Mouse (Mus musculus): ENCODE data around the gene Cacna1d. TPM values are rescaled to one million over a fixed set of nuclear protein-coding genes. Genes with fewer than 3 reads are reported as not detected.
A peak's percentile ranks its signal among the peaks of the same experiment; 100 is the strongest.

Cacna1d gene
- total RNA-seq, 2 experiments from 2014 or later: 0.36 to 0.38 TPM

DNA sequence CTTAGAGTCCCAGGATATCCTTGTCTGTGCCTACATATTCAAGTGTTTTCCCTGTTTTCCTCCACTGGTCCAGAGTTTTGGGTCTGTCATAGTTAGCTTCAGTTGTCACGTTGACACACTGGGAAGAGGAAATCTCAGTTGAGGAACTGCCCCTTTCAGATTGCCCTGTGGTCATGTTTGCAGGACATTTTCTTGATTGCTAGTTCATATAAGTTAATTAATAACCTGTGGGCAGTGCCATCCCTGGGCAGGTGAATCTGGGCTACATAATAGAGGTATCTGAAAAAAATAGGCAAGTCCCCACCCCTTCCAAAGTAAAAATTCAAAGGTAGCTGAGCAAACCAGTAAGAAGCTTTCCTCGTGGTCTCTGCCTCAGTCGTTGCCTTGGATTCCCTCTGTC, 51.3 kb downstream of the Cacna1d start:
- no peak for DNase-seq
- no peak for TF ChIP-seq CTCF (IDR thresholded peaks at IDR 0.05)
- intact Hi-C loops (cut with DNase I): no loop called here
- no peak overlapping the region for H3K27ac ChIP-seq
- H3K4me3 ChIP-seq: no peak overlapping the region

DNA sequence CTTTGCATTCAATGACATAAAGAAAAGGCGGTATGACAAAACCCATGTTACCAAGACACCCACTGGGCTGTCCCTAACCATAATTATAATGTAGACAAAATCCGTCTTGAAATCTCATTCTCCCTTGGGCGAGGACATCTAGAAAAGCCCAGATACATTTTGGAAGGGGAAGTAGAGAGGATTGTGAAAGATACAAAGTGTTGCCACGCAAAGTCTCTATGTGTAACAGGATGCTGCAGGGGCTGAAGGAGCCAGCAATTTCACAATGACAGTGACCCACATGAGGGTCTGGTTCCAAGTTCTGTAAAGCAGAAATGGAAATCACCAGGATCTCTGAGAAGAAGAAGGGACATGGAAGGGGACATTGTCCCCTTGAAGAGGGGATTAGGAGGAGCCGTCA, 55.9 kb downstream of the Cacna1d start:
- no peak overlapping the region for H3K4me3 ChIP-seq
- intact Hi-C loops (cut with DNase I): no loop called here
- DNase-seq: no peak
- TF ChIP-seq CTCF (IDR thresholded peaks at IDR 0.05): no peak
- H3K27ac ChIP-seq: no peak overlapping the region

DNA sequence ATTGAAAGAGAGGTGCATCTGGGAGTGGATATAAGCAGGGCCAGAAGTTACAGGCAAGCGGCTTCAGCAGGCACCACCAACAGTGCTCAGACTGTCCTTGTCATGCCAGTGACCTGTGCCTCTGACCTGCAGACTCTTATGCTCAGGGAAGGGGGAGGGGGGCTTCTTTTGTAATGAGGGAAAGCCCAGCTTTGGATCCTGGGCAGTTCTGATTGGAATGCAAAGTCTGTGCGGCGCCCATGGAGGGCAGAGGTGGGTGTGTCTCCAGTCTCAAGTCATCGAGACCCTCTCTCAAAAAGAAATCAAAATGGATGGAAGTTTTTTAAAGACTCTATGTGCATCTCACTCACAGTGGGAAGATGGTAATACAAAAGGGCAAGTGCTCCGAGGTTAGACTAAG, 60.8 kb downstream of the Cacna1d start:
- intact Hi-C loops (cut with DNase I): no loop called here
- DNase-seq: no peak
- Histone ChIP-seq H3K27ac (no peak overlapping the region), H3K4me3 (no peak overlapping the region)
- no peak for TF ChIP-seq CTCF (IDR thresholded peaks at IDR 0.05)

DNA sequence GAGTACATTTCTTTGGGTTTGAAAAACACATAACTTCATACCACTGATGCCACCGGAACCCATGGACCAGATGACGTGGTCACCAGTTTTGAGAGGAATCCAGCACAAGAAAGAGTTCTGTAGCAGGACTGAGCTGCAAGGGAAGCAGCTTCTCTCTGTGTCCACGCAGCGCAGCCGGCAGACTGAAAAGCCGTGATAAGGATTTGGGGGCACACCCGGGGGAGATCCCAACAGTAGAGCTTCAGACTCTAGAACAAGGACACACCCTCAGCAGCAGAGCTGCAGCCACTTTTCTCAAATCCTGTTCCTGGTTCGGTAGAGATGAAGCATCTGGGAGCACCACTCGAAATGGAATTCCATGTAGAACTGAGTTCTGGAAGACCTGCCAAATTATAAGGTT, 61.2 kb downstream of the Cacna1d start:
- peak overlapping the region; percentile 40 for H3K4me3 ChIP-seq
- H3K27ac ChIP-seq: no peak overlapping the region
- no peak for DNase-seq
- TF ChIP-seq CTCF (IDR thresholded peaks at IDR 0.05): no peak
- intact Hi-C loops (cut with DNase I): no loop called here

DNA sequence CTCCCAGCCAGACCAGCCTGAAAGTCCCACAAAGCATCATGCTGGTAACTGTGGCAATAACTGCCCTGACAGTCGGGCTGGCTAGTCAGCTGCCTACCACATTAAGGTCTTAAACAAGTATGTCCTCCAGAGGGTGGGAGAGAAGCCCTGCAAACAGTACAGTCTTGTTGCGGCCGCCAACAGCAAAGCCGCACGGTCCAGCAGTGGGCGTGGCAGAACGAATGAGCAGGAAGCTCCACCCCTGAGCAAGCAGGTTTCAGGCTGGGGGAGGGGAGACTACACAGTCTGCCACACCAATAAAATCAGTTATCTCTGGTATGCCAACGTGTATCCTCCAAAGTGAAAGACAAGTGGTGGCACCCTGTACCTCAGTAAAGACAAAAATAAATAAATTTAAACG, 61.6 kb downstream of the Cacna1d start:
- intact Hi-C loops (cut with DNase I): no loop called here
- TF ChIP-seq CTCF (IDR thresholded peaks at IDR 0.05): no peak
- Histone ChIP-seq H3K27ac (no peak overlapping the region), H3K4me3 (peak overlapping the region; percentile 40)
- DNase-seq: no peak

DNA sequence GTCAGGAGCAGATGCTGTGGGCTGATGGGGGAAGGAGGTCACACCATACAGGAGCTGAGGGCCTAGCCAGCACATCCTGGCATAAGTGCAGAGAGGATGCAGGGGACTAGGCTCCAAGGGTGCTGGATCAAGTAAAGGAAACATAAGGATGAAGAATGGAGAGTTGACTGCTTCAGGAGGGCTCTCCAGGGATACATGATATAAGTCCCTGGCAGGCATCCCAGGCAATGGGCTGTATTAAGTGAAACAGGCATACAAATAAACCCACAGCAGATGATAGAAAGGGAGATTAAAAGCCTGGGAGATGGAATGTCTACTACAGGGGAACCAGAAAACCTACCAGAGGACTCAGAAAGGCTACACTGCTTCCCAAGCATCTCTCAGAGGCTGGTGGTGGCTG, 62.5 kb downstream of the Cacna1d start:
- no peak overlapping the region for H3K4me3 ChIP-seq
- intact Hi-C loops (cut with DNase I): no loop called here
- no peak overlapping the region for H3K27ac ChIP-seq
- no peak for DNase-seq
- TF ChIP-seq CTCF (IDR thresholded peaks at IDR 0.05): no peak

DNA sequence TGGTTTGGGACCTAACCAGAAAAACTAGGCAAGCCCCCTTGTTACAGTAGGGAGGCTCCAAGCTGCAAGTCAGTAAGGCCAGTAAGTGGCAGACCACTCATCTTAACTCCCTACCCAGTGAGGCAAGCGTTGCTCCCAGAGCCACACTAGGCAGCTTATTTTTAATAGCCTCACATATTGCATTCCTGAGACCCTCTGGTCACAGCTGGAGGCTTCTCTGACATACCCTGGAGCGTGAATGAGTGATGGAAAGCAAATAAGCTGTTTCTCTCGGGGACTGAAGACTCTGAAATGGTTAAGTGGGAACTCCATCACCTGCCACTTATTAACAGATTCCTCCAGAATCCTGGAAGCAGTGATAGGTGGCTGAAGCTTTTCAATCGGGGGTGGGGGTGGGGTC, 65.4 kb downstream of the Cacna1d start:
- no peak overlapping the region for H3K27ac ChIP-seq
- no peak for DNase-seq
- intact Hi-C loops (cut with DNase I): no loop called here
- TF ChIP-seq CTCF (IDR thresholded peaks at IDR 0.05): no peak
- no peak overlapping the region for H3K4me3 ChIP-seq

DNA sequence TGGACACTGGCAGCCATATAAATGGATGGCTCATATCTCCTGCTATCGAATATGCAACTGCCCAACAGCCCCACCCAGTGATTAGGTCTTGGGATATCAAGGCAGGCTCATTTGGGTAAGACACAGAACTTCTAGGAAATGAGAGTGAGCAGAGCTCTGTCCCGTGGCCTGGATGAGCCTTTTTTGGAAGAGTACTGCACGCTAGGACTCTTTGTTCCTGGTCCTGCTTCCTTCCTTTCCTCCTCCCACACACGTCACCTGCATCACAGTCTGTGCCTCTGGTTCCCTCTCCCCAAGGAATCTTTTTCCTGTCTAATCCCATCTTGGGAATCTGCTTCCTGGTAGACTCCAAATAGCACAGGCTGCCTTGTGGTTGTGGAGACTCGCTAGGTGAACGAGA, 66.1 kb downstream of the Cacna1d start:
- Histone ChIP-seq H3K27ac (no peak overlapping the region), H3K4me3 (no peak overlapping the region)
- intact Hi-C loops (cut with DNase I): no loop called here
- DNase-seq: no peak
- no peak for TF ChIP-seq CTCF (IDR thresholded peaks at IDR 0.05)

DNA sequence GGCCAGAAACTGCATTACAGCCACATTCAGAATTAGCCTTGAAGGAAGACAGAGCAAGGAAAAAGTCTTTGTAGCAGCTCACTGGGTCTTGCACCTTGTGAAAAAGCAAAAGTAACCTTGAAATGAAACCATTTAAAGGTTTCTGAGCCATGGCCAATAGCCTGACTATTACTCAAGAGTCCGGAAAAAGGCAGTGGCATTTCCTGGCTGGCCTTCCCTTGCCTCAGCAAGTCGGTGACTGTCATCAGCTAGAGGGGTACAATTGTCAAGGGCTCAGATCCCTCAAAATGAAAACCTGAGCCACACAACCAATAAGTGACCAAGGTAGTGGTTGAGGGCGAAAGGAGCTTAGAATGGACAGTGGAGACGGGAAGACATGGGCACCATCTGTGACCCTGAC, 66.6 kb downstream of the Cacna1d start:
- DNase-seq: no peak
- no peak for TF ChIP-seq CTCF (IDR thresholded peaks at IDR 0.05)
- intact Hi-C loops (cut with DNase I): no loop called here
- Histone ChIP-seq H3K4me3 (no peak overlapping the region), H3K27ac (no peak overlapping the region)

DNA sequence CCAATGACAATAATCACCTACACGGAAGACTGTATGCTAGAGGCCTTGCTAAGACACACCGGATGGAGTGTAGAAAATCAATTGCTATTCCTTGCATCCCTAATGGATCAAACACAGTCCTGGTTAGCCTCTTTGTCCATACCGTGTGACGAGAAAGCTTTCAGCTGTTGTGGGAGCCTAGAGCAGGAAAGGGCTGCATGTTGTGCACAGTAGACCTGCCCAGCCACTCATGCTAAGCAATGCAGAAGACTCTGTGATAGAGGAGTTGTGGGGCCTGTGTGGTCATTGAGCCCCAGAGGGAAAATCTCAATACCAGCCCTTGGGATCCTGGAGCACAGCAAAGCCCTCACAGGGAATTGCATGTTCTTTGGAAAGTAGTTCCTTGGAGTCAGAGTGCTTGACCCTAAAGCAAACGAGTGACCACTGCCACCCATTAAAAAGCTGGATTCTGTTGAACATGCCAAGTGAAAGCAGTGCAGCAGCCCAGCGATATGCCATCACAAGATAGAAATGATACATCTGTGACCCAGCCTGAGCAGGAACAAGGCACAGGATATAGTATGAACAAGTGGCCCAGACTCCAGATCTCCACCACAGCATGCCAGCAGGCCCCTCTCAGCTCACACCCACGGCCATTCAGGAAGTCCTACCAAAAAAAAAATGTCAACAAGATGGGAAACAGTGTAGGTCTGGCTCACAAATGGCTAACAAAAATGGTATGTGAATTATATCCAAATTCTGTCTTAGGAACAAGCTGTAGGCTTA, 68.7 kb downstream of the Cacna1d start:
- no peak overlapping the region for H3K27ac ChIP-seq
- no peak for TF ChIP-seq CTCF (IDR thresholded peaks at IDR 0.05)

DNA sequence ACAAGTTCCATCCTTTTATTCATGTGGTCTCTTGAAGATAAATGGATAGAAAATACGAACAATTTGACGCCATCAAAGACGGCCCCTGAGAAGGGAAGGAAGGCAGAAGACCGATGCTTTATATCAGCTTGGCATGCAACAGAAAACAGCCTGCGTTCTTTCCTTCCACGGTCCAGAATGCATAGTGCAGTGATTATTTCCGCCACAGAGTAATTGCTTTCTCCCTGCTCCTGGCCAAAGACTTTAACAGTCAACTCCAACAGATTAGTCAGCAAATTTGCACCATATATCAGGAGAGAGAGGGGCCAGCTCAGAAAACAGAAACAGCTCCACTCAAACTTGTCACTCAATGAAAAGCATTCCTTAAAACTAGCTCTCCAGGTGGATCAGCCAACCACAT, 71.8 kb downstream of the Cacna1d start:
- TF ChIP-seq CTCF (IDR thresholded peaks at IDR 0.05): no peak
- no peak for DNase-seq
- intact Hi-C loops (cut with DNase I): no loop called here

More for the DNA sequence above, 68.7 kb downstream of the Cacna1d start:
- DNase-seq: no peak
- intact Hi-C loops (cut with DNase I): no loop called here
- no peak overlapping the region for H3K4me3 ChIP-seq

DNA sequence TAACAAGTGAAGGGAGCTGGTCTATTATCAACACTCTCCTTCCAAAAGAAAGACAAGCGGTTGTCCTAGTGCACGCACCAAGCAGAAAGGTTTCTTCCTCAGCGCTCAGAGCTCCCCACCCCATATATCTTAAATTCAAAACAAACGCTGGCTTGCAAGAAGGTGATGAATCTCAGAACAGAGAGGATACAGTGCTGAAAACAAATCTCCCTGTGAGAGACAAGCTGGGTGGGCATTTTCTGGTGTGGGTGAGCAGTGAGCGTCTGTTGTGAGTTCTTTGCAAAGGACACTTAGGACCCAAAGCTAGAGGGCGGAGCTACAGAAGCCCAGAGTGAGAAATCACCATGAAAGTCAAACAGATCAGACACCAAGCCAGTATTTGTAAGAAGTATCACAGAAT, 72.2 kb downstream of the Cacna1d start:
- no peak overlapping the region for H3K27ac ChIP-seq
- intact Hi-C loops (cut with DNase I): no loop called here
- no peak overlapping the region for H3K4me3 ChIP-seq
- DNase-seq: no peak
- TF ChIP-seq CTCF (IDR thresholded peaks at IDR 0.05): no peak

More for the DNA sequence above, 71.8 kb downstream of the Cacna1d start:
- Histone ChIP-seq H3K4me3 (no peak overlapping the region), H3K27ac (no peak overlapping the region)

DNA sequence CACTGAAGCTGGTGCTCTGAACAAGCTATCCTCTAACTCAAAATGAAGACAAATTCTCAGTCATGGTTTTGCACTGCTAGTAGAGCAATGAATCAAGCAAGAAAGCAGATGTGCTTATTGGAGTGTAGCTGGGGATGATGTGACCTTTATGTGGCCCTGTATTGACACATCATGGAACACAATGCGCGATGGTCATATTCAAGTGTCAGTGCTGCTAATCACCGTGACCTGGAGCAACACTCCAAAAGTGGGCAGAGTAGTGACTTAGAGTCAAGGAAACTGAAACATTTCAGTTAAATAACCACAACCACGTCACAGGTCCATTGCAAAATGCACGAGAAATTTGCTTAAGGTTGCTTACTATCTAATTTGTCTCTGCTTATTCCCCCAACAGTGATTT, 75.4 kb downstream of the Cacna1d start:
- no peak overlapping the region for H3K27ac ChIP-seq
- intact Hi-C loops (cut with DNase I): no loop called here
- no peak for DNase-seq
- TF ChIP-seq CTCF (IDR thresholded peaks at IDR 0.05): no peak
- no peak overlapping the region for H3K4me3 ChIP-seq

DNA sequence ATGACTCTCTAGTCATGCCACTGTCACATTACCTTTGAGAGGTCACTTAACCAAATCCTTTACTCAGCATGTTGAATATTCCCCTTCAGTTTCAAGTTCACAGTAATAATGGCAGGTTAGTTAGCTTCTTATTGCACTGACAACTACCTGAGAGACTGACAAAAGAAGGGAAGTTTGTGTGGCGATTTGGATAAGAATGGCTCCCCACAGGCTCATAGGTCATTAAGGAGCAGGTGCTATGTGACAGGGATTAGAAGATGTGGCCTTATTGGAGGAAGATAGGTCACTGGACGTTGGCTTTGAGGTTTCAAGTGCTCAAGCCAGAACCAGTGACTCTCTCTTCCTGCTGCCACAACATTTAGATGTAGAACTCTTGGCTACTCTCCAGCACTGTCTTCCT, 77.1 kb downstream of the Cacna1d start:
- TF ChIP-seq CTCF (IDR thresholded peaks at IDR 0.05): no peak
- no peak overlapping the region for H3K4me3 ChIP-seq
- no peak overlapping the region for H3K27ac ChIP-seq
- intact Hi-C loops (cut with DNase I): no loop called here
- no peak for DNase-seq

All from gastrocnemius, adult 2 months (tissue).